Mouse (Mus musculus) CH12.LX (cell line): ENCODE data around the gene Speg.

Source experiments
- CTCF ChIP-seq, 2 experiments: IDR thresholded peaks in 1 of 2; conservative IDR thresholded peaks in 1 of 2; 2 replicates each; pipeline ENCODE4 v1.5.1; 2011 to 2012; ENCODE audit warnings: low read depth in 2 of 2, low read length in 2 of 2, improper control_type of control experiment in 1 of 2, inconsistent platforms in 1 of 2, mild to moderate bottlenecking in 1 of 2, moderate library complexity in 1 of 2
- E2F4 ChIP-seq: IDR thresholded peaks from 2 replicates; pipeline ENCODE4 v1.6.1; 2011; ENCODE audit warnings: low read depth, low read length, improper control_type of control experiment; ENCODE audit not compliant: insufficient replicate concordance
- GABPA ChIP-seq: IDR thresholded peaks from 2 replicates; pipeline ENCODE4 v1.6.1; 2012; ENCODE audit warnings: low read depth, low read length, improper control_type of control experiment, inconsistent platforms; ENCODE audit not compliant: insufficient replicate concordance
- MAFK ChIP-seq: IDR thresholded peaks from 2 replicates; pipeline ENCODE4 v1.6.1; 2011; ENCODE audit warnings: low read length, improper control_type of control experiment; ENCODE audit not compliant: insufficient replicate concordance
- MAZ ChIP-seq: IDR thresholded peaks from 2 replicates; pipeline ENCODE4 v1.6.1; 2012; ENCODE audit warnings: low read depth, mild to moderate bottlenecking, inconsistent platforms, low read length, improper control_type of control experiment, moderate library complexity
- MYC ChIP-seq: IDR thresholded peaks from 2 replicates; pipeline ENCODE4 v1.6.1; 2011; ENCODE audit warnings: low read depth, mild to moderate bottlenecking, improper control_type of control experiment, low read length
- POLR2A ChIP-seq: IDR thresholded peaks from 2 replicates; pipeline ENCODE4 v1.6.1; 2011; ENCODE audit warnings: low read depth, mild to moderate bottlenecking, improper control_type of control experiment, low read length

GRCm38 (mm10) chr1:75369984-75370660 lies 5.0 kb upstream of the Speg start:
- TF ChIP-seq CTCF (conservative IDR thresholded peaks at IDR 0.05 in 1 of 2, IDR thresholded peaks at IDR 0.05 in 1 of 2; ENCODE audit: low read depth in 2 of 2, low read length in 2 of 2) (no peak), MAFK (no peak), POLR2A (no peak), GABPA (no peak), MYC (no peak), E2F4 (no peak), MAZ (no peak)
